In the genomic region with DNA sequence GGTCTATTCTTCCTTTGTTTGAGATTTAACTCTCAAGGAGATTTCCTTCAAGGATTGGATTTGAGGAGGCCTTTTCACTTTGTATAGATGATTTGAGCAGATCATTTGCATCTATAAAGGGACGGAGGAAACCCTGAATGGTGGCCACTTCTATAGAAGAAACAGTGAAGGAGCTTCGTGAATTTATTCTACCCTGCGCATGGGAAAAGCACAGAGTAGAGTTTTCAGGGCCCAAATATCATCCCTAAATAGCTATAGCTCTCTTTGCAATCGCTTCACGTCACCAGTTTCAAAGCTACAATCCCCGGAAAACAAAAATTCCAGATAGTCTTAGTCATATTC, we compare ENCODE assay signal across 9 mouse cellular contexts.
DNase-seq lines count a peak whose midpoint lies in the region; ATAC-seq lines count a peak whose summit lies in the region.
"Had no signal": no experiment of that assay in that cellular context is flagged by ENCODE, and none has a peak within 500 bp of the region (broad histone marks: within the 10 kb centered on the region; RNA-seq: fewer than 3 reads in every experiment).

No protein-coding gene starts in this region.

- no peak overlapping the region for H3K9ac ChIP-seq in kidney, embryonic 15.5 days
- peak overlapping the region; percentile 53; the same call in 1 of the 2 replicates for H3K9ac ChIP-seq in hindbrain, embryonic 11.5 days (ENCODE audit: low read depth, low read length)
- peak overlapping the region; percentile 40; the same call in 1 of the 2 replicates for H3K9ac ChIP-seq in midbrain, embryonic 16.5 days (ENCODE audit: low read depth, low read length)
- H3K9ac ChIP-seq: embryonic facial prominence, embryonic 12.5 days had no signal

- 78% methylated on average over 6 of the region's 6 CpGs for WGBS in kidney, embryonic 15.5 days
- 49% methylated on average over 6 of the region's 6 CpGs for WGBS in embryonic facial prominence, embryonic 10.5 days
- WGBS in hindbrain, embryonic 11.5 days: 38% methylated on average over 6 of the region's 6 CpGs
- 6% methylated on average over 6 of the region's 6 CpGs for WGBS in midbrain, embryonic 16.5 days

- H3K36me3 ChIP-seq in kidney, embryonic 15.5 days: no peaks in the 10 kb centered on the region
- no peaks in the 10 kb centered on the region for H3K36me3 ChIP-seq in embryonic facial prominence, embryonic 10.5 days (replicated peaks)
- H3K36me3 ChIP-seq in hindbrain, embryonic 11.5 days (ENCODE audit: control insufficient read depth, insufficient read depth, low read length): no peaks in the 10 kb centered on the region
- H3K36me3 ChIP-seq in midbrain, embryonic 16.5 days (ENCODE audit: control insufficient read depth, insufficient read depth, low read length): no peaks in the 10 kb centered on the region
- H3K36me3 ChIP-seq: embryonic facial prominence, embryonic 12.5 days had no signal

- no peak overlapping the region for H3K4me3 ChIP-seq in kidney, embryonic 15.5 days (replicated peaks)
- H3K4me3 ChIP-seq in embryonic facial prominence, embryonic 10.5 days: no peak overlapping the region
- H3K4me3 ChIP-seq in hindbrain, embryonic 11.5 days (ENCODE audit: low read depth, low read length): no peak overlapping the region
- H3K4me3 ChIP-seq in midbrain, embryonic 16.5 days (ENCODE audit: low read depth, low read length): no peak overlapping the region
- H3K4me3 ChIP-seq: embryonic facial prominence, embryonic 12.5 days had no signal

- peaks cover 21% of the 10 kb centered on the region for H3K4me1 ChIP-seq in kidney, embryonic 15.5 days
- H3K4me1 ChIP-seq in embryonic facial prominence, embryonic 10.5 days: peaks cover 34% of the 10 kb centered on the region
- 0 out of 2 replicates have a peak, but pooled peaks cover 2% of the 10 kb centered on the region for H3K4me1 ChIP-seq in hindbrain, embryonic 11.5 days (replicated peaks; ENCODE audit: control insufficient read depth, insufficient read depth, low read length)
- peaks cover 26% of the 10 kb centered on the region for H3K4me1 ChIP-seq in midbrain, embryonic 16.5 days (ENCODE audit: control insufficient read depth, insufficient read depth, low read length)

- H3K27ac ChIP-seq in kidney, embryonic 15.5 days: peak overlapping the region; percentile 71; the same call in 1 of the 2 replicates
- peak overlapping the region; percentile 90 for H3K27ac ChIP-seq in embryonic facial prominence, embryonic 10.5 days (replicated peaks)
- H3K27ac ChIP-seq in hindbrain, embryonic 11.5 days (ENCODE audit: low read depth, low read length): peak overlapping the region; percentile 87
- peak overlapping the region; percentile 88 for H3K27ac ChIP-seq in midbrain, embryonic 16.5 days (ENCODE audit: low read length)
- H3K27ac ChIP-seq: embryonic facial prominence, embryonic 12.5 days had no signal

- no peak for ATAC-seq in kidney, embryonic 15.5 days (replicated peaks; ENCODE audit: low FRiP score)
- 0 out of 2 replicates have a peak, but pooled peaks have one; percentile 8 for ATAC-seq in hindbrain, embryonic 11.5 days (ENCODE audit: low FRiP score)
- ATAC-seq in midbrain, embryonic 16.5 days: 0 out of 2 replicates have a peak, but pooled peaks have one; percentile 15

- no peak overlapping the region for H3K4me2 ChIP-seq in kidney, embryonic 15.5 days
- H3K4me2 ChIP-seq in hindbrain, embryonic 11.5 days (replicated peaks; ENCODE audit: low read depth, low read length): no peak overlapping the region
- peak overlapping the region; percentile 46 for H3K4me2 ChIP-seq in midbrain, embryonic 16.5 days (ENCODE audit: low read length)
- H3K4me2 ChIP-seq: embryonic facial prominence, embryonic 12.5 days had no signal

- H3K27me3 ChIP-seq in kidney, embryonic 15.5 days: no peaks in the 10 kb centered on the region
- H3K27me3 ChIP-seq in embryonic facial prominence, embryonic 10.5 days (replicated peaks; ENCODE audit: low read depth, poor library complexity, severe bottlenecking): no peaks in the 10 kb centered on the region
- H3K27me3 ChIP-seq in hindbrain, embryonic 11.5 days (ENCODE audit: control insufficient read depth, insufficient read depth, low read length): no peaks in the 10 kb centered on the region
- H3K27me3 ChIP-seq in midbrain, embryonic 16.5 days (ENCODE audit: control insufficient read depth, insufficient read depth, low read depth, low read length): no peaks in the 10 kb centered on the region
- H3K27me3 ChIP-seq: embryonic facial prominence, embryonic 12.5 days had no signal

- DNase-seq in kidney, postnatal 10 days: no peak
- no peak for DNase-seq in embryonic facial prominence, embryonic 10.5 days (ENCODE audit: low spot score)
- DNase-seq in hindbrain, embryonic 11.5 days (ENCODE audit: low spot score): no peak
- no peak for DNase-seq in adrenal gland, adult 2 months
- no peak for DNase-seq in MN1 (ENCODE audit: low spot score)
- DNase-seq in B cell, adult 2 months: no peak

- H3K9me3 ChIP-seq in kidney, embryonic 15.5 days (replicated peaks): no peaks in the 10 kb centered on the region
- H3K9me3 ChIP-seq in embryonic facial prominence, embryonic 10.5 days: no peaks in the 10 kb centered on the region
- no peaks in the 10 kb centered on the region for H3K9me3 ChIP-seq in hindbrain, embryonic 11.5 days (ENCODE audit: control insufficient read depth, low read length)
- H3K9me3 ChIP-seq in midbrain, embryonic 16.5 days (replicated peaks; ENCODE audit: control insufficient read depth, low read length, poor library complexity, severe bottlenecking): no peaks in the 10 kb centered on the region
- H3K9me3 ChIP-seq: embryonic facial prominence, embryonic 12.5 days had no signal
